Mouse (Mus musculus): ENCODE results near the gene Agbl3. TPM values are rescaled to one million over a fixed set of nuclear protein-coding genes. Genes with fewer than 3 reads are reported as not detected.

The Agbl3 gene
- polyA plus RNA-seq, 1 experiment from 2014 or later: 14.4 TPM

DNA sequence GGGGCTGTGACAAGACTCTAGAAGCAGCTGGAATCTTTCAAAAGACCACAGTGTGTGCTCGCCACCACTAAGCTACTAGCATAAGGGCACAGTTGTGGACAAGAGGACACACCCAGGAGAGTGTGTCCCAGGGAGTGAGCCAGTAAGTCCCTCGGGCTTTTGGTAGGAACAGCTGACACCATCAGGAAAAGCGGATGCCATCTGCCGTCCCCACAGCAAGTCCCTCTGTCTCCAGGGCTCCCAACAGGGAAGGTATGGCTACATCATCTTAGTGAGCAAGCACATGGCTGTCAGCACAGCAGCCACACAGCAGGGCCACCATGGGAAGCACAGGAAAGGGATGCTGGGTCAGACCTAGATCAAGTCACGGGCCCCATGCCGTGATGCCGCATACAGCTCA, 115.3 kb downstream of the Agbl3 start:
- WGBS: 76% methylated on average over 7 of the region's 7 CpGs
- H3K9ac ChIP-seq (ENCODE audit: low read depth, low read length): no peak overlapping the region
- H3K4me1 ChIP-seq (ENCODE audit: control insufficient read depth, insufficient read depth, low read depth, low read length): no peaks in the 10 kb centered on the region
- no peaks in the 10 kb centered on the region for H3K27me3 ChIP-seq (replicated peaks; ENCODE audit: control insufficient read depth, insufficient read depth, low read length)
- H3K4me3 ChIP-seq (ENCODE audit: low read length): no peak overlapping the region
- ATAC-seq: no peak
- H3K27ac ChIP-seq (ENCODE audit: low read depth, low read length): no peak overlapping the region
- peaks cover 42% of the 10 kb centered on the region for H3K36me3 ChIP-seq (ENCODE audit: control insufficient read depth, insufficient read depth, low read length)
- H3K4me2 ChIP-seq (ENCODE audit: low read length): no peak overlapping the region
- H3K9me3 ChIP-seq (ENCODE audit: control insufficient read depth, low read length): no peaks in the 10 kb centered on the region

DNA sequence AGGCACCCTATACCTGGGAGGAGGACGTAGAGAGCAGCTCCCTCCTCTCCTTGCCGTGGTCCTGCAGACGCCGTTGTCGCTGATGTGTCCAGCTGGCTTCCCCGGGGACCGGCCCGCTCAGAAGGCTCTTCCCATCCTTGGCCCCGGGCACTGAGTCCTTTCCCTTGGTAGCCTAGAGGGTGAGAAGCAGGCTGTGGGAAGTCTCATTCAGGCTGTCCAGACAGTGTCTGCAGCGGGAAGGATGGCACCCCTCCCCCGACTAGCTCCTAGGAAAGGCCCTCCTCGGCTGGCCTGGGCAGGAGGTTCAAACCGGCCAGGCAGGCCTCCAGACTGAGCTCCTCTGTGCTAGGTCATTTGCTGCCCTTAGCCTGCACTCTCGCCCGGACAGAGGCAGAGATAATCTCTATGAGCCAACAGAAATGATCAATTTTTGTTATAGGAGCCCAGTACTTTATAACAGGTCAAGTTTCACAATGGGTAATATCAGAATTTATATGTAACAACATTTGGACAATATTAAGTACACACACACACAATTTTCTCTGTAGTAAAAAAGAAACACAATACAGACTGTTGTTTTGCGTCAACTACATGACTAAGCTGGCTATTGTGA, 116.0 kb downstream of the Agbl3 start:
- no peaks in the 10 kb centered on the region for H3K27me3 ChIP-seq (replicated peaks; ENCODE audit: control insufficient read depth, insufficient read depth, low read length)
- no peak for ATAC-seq
- H3K9ac ChIP-seq (ENCODE audit: low read depth, low read length): no peak overlapping the region
- no peaks in the 10 kb centered on the region for H3K9me3 ChIP-seq (ENCODE audit: control insufficient read depth, low read length)
- 56% methylated on average over 12 of the region's 16 CpGs for WGBS
- H3K27ac ChIP-seq (ENCODE audit: low read depth, low read length): no peak overlapping the region
- H3K4me1 ChIP-seq (ENCODE audit: control insufficient read depth, insufficient read depth, low read depth, low read length): no peaks in the 10 kb centered on the region
- no peak overlapping the region for H3K4me2 ChIP-seq (ENCODE audit: low read length)
- peaks cover 35% of the 10 kb centered on the region for H3K36me3 ChIP-seq (ENCODE audit: control insufficient read depth, insufficient read depth, low read length)
- H3K4me3 ChIP-seq (ENCODE audit: low read length): no peak overlapping the region

DNA sequence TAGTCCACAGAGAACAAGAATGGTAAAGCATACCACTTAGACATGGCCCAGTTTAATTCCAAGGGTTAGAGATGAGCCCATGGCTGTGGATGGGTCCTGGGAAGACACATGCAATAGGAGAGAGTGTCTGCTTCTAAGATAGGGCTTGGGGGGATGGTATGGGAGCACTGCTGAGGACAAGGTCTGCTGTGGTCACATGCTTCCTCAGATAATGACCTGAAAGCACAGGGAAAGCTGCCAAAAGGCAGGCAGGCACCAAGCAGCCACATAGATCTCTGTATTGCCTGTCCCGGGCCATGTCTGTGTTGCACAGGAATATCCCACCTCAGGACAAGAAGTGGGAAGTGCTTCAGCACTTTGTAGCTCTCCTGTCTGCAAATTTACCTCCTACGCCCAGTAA, 118.9 kb downstream of the Agbl3 start:
- Histone ChIP-seq H3K9ac (ENCODE audit: low read depth, low read length) (no peak overlapping the region), H3K27me3 (replicated peaks; ENCODE audit: control insufficient read depth, insufficient read depth, low read length) (no peaks in the 10 kb centered on the region), H3K4me2 (ENCODE audit: low read length) (no peak overlapping the region), H3K4me1 (ENCODE audit: control insufficient read depth, insufficient read depth, low read depth, low read length) (peaks cover 3% of the 10 kb centered on the region; the same call in 1 of the 2 replicates), H3K27ac (ENCODE audit: low read depth, low read length) (no peak overlapping the region), H3K36me3 (ENCODE audit: control insufficient read depth, insufficient read depth, low read length) (peaks cover 28% of the 10 kb centered on the region), H3K9me3 (ENCODE audit: control insufficient read depth, low read length) (no peaks in the 10 kb centered on the region), H3K4me3 (ENCODE audit: low read length) (no peak overlapping the region)
- WGBS: 92% methylated on average over 2 of the region's 2 CpGs
- no peak for ATAC-seq

DNA sequence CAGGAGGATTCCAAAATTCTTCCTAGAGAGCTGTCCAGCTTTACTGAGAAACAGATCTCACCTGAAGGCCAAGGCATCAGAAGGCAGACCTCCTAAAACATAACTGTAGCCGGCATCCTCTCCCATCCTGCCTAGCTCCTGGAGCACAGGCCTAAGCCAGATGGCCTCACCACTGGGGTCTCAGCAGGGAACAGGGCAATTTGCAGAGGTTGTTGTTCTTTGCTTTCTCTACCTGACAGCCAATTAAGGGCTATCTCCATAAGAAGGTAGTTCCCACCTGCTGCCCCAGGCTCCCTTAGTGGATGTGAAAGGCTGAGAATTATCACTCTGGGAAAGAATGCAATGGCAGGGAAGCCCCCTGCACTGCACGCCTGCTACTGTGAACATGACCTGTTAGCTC, 120.8 kb downstream of the Agbl3 start:
- Histone ChIP-seq H3K36me3 (ENCODE audit: control insufficient read depth, insufficient read depth, low read length) (peaks cover 16% of the 10 kb centered on the region), H3K27ac (ENCODE audit: low read depth, low read length) (no peak overlapping the region), H3K27me3 (replicated peaks; ENCODE audit: control insufficient read depth, insufficient read depth, low read length) (no peaks in the 10 kb centered on the region), H3K9ac (ENCODE audit: low read depth, low read length) (no peak overlapping the region), H3K4me3 (ENCODE audit: low read length) (no peak overlapping the region), H3K9me3 (ENCODE audit: control insufficient read depth, low read length) (no peaks in the 10 kb centered on the region), H3K4me2 (ENCODE audit: low read length) (no peak overlapping the region), H3K4me1 (ENCODE audit: control insufficient read depth, insufficient read depth, low read depth, low read length) (peaks cover 3% of the 10 kb centered on the region; the same call in 1 of the 2 replicates)
- no peak for ATAC-seq
- 69% methylated on average over 2 of the region's 2 CpGs for WGBS

DNA sequence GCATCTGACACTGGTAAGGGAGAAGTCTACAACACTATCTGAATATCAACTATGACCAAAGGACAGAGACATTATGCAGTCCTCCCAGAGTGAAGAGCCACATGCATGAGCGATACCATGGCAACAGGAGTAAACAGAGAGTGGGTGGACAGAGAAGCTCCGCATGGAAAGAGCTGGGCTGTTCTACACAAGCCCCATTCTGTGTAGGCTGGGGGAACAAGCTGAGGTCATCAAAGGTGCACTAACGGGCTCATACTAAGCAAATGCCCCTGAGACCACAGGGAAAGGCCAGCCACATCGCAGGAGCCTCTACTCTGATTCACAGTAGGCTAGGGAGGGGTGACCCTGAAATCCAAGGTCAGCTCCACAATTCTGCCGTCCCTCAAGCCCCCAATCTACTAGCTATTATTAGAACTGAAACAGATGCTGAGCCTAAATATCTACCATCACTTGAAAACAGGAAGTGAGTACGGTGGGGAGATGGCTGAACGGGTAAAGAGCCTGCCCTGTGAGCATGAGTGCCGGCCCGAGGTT, 121.7 kb downstream of the Agbl3 start:
- Histone ChIP-seq H3K27ac (ENCODE audit: low read depth, low read length) (no peak overlapping the region), H3K4me1 (ENCODE audit: control insufficient read depth, insufficient read depth, low read depth, low read length) (peaks cover 3% of the 10 kb centered on the region; the same call in 1 of the 2 replicates), H3K36me3 (ENCODE audit: control insufficient read depth, insufficient read depth, low read length) (peaks cover 17% of the 10 kb centered on the region; the same call in 1 of the 2 replicates), H3K9me3 (ENCODE audit: control insufficient read depth, low read length) (no peaks in the 10 kb centered on the region), H3K27me3 (replicated peaks; ENCODE audit: control insufficient read depth, insufficient read depth, low read length) (no peaks in the 10 kb centered on the region), H3K4me3 (ENCODE audit: low read length) (no peak overlapping the region), H3K9ac (ENCODE audit: low read depth, low read length) (no peak overlapping the region), H3K4me2 (ENCODE audit: low read length) (no peak overlapping the region)
- 64% methylated on average over 9 of the region's 9 CpGs for WGBS
- ATAC-seq: no peak

DNA sequence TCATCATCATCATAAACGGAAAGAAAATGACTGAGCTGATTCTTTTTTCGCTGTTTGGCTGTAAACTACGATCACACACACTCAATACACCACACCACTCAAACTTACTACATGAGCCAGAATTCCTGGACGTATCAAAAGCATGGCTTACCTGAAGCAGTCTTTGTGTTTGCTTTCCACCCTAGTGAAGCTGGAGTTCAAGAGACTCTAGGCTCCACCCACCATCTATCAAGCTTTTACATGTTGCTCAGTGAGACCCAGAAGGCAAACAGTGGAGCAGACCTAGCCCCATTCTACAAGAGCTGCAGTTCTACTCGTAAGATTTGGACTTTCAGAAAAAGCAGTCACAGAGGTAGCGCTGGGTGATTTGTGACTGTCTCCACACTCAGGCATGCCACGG, 122.3 kb downstream of the Agbl3 start:
- Histone ChIP-seq H3K4me1 (ENCODE audit: control insufficient read depth, insufficient read depth, low read depth, low read length) (peaks cover 3% of the 10 kb centered on the region; the same call in 1 of the 2 replicates), H3K4me3 (ENCODE audit: low read length) (no peak overlapping the region), H3K36me3 (ENCODE audit: control insufficient read depth, insufficient read depth, low read length) (peaks cover 19% of the 10 kb centered on the region; the same call in 1 of the 2 replicates), H3K4me2 (ENCODE audit: low read length) (no peak overlapping the region), H3K27ac (ENCODE audit: low read depth, low read length) (no peak overlapping the region), H3K27me3 (replicated peaks; ENCODE audit: control insufficient read depth, insufficient read depth, low read length) (no peaks in the 10 kb centered on the region), H3K9me3 (ENCODE audit: control insufficient read depth, low read length) (no peaks in the 10 kb centered on the region), H3K9ac (ENCODE audit: low read depth, low read length) (no peak overlapping the region)
- WGBS: 85% methylated on average over 7 of the region's 7 CpGs
- no peak for ATAC-seq

DNA sequence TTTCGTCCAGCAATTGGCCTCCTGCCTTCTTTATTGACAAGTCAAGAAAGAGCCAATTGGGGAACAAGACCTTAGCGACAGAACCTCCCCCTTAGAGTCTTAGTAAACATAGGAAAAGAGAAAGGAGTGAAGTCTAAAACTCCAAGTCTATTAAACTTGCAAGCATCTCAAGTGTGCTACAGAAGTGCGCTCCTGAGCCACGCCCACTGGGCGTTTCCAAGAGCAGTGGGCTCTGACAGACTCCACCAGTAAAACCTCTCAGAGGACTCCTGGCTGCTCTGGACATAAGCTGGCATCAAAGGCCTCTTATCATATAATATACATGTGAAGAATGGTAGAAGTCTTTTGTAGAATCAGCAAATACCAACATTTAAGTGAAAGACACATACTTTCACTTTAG, 123.2 kb downstream of the Agbl3 start:
- no peak overlapping the region for H3K9ac ChIP-seq (ENCODE audit: low read depth, low read length)
- no peak overlapping the region for H3K4me3 ChIP-seq (ENCODE audit: low read length)
- peaks cover 3% of the 10 kb centered on the region; the same call in 1 of the 2 replicates for H3K4me1 ChIP-seq (ENCODE audit: control insufficient read depth, insufficient read depth, low read depth, low read length)
- ATAC-seq: no peak
- no peaks in the 10 kb centered on the region for H3K27me3 ChIP-seq (replicated peaks; ENCODE audit: control insufficient read depth, insufficient read depth, low read length)
- H3K9me3 ChIP-seq (ENCODE audit: control insufficient read depth, low read length): no peaks in the 10 kb centered on the region
- WGBS: 92% methylated on average over 5 of the region's 5 CpGs
- H3K4me2 ChIP-seq (ENCODE audit: low read length): no peak overlapping the region
- H3K36me3 ChIP-seq (ENCODE audit: control insufficient read depth, insufficient read depth, low read length): peaks cover 17% of the 10 kb centered on the region; the same call in 1 of the 2 replicates
- no peak overlapping the region for H3K27ac ChIP-seq (ENCODE audit: low read depth, low read length)

DNA sequence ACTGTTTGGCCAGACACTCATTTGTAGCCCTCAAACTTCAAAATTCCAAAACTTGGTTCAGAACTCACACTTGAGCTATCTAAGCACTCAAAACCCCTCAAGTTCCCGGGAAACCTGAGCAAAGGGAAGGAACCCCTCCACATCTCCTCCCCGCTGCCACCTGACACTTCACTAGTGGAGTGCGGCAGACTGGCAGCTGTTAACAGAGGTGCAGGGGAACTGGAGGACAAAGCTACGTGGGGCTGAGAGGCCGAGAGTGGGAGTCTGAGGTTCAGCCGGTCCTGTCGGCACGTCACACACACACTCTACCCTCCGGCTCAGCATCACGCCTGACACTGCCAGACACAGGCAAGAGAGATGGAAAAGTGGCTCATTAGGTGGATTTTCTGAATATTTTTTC, 123.6 kb downstream of the Agbl3 start:
- Histone ChIP-seq H3K4me3 (ENCODE audit: low read length) (no peak overlapping the region), H3K4me1 (ENCODE audit: control insufficient read depth, insufficient read depth, low read depth, low read length) (peaks cover 3% of the 10 kb centered on the region; the same call in 1 of the 2 replicates), H3K36me3 (ENCODE audit: control insufficient read depth, insufficient read depth, low read length) (peaks cover 17% of the 10 kb centered on the region; the same call in 1 of the 2 replicates), H3K9me3 (ENCODE audit: control insufficient read depth, low read length) (no peaks in the 10 kb centered on the region), H3K9ac (ENCODE audit: low read depth, low read length) (no peak overlapping the region), H3K27me3 (replicated peaks; ENCODE audit: control insufficient read depth, insufficient read depth, low read length) (no peaks in the 10 kb centered on the region), H3K4me2 (ENCODE audit: low read length) (no peak overlapping the region), H3K27ac (ENCODE audit: low read depth, low read length) (no peak overlapping the region)
- ATAC-seq: no peak
- 90% methylated on average over 10 of the region's 10 CpGs for WGBS

DNA sequence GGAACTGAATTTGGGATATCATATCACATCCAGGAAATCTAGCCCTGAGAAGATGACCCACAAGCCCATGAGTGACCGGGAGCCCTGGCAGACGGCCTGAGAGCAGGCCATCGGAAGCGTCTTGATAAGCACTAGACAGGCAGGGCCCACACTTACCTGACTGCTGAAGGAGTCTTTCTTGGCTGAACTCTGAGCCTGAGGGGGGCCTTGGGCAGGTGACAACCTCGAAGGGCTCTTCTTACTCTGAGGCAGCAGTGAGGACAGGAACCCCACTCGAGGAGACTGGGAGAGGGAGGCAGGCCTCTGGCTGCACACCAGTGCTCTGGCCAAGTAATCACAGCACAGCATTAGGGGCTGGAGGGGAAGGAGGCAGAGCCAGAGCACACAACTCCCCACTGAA, 124.1 kb downstream of the Agbl3 start:
- Histone ChIP-seq H3K36me3 (ENCODE audit: control insufficient read depth, insufficient read depth, low read length) (peaks cover 17% of the 10 kb centered on the region; the same call in 1 of the 2 replicates), H3K4me2 (ENCODE audit: low read length) (no peak overlapping the region), H3K4me3 (ENCODE audit: low read length) (no peak overlapping the region), H3K9me3 (ENCODE audit: control insufficient read depth, low read length) (no peaks in the 10 kb centered on the region), H3K9ac (ENCODE audit: low read depth, low read length) (no peak overlapping the region), H3K27me3 (replicated peaks; ENCODE audit: control insufficient read depth, insufficient read depth, low read length) (no peaks in the 10 kb centered on the region), H3K27ac (ENCODE audit: low read depth, low read length) (no peak overlapping the region), H3K4me1 (ENCODE audit: control insufficient read depth, insufficient read depth, low read depth, low read length) (peaks cover 7% of the 10 kb centered on the region)
- ATAC-seq: no peak
- WGBS: 95% methylated on average over 6 of the region's 6 CpGs

Data from hindbrain, embryonic 16.5 days (tissue).